Mouse (Mus musculus) bone marrow, adult 2 months (tissue): Measurements from ENCODE around the gene Pgm1.

Source experiments
- CTCF ChIP-seq: fragments of 200-500 bp; IDR thresholded peaks from 2 replicates; pipeline ENCODE4 v1.5.1; 2011; ENCODE audit warnings: low read length, control low read depth; ENCODE audit not compliant: control insufficient read depth, insufficient read depth
- POLR2A ChIP-seq: fragments of 200-500 bp; IDR thresholded peaks from 2 replicates; pipeline ENCODE4 v1.6.1; 2011; ENCODE audit warnings: low read depth, mild to moderate bottlenecking, control low read depth, low read length, borderline replicate concordance; ENCODE audit not compliant: control insufficient read depth

DNA sequence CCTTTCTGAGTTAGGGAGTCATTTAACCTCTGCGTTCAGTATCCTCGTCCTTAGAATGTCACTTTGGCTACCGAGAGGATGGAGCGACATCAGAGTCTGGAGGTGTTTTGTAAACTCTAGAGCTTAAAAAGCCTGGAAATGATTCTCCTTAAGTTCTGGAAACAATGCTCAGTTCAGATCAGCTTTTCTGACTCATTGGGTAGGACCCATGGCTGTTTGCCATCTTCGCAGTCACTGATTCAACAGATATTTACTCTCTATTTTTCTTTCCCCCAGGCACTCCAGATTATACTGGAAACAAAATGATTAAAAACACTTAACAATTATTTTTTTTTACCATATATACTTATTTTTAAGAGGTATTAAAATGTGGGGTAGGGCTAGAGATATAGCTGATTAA lies 50.1 kb downstream of the Pgm1 start:
- TF ChIP-seq POLR2A (no peak), CTCF (no peak)
